Mouse (Mus musculus): ENCODE measurements around the gene Pdlim3.

DNA sequence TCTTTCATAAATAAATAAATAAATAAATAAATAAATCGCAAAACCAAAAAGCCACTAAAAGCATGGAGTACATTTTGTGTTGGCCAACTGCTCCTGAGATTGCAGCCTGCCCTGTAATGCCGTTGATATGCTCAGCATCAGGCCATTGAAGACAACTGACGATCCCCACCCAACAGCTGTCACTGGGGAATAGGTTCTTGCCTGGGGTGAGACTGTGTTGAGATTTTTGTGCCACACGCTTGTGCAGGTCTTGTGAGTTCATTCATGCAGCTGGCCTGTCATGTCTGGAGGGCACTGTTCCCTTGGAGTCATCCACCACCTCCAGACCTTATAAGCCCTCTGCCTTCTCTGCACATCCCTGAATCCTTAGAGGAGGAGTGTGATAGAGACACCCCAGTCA is 61.0 kb downstream of the Pdlim3 start:
- no peak for TF ChIP-seq CTCF (IDR thresholded peaks at IDR 0.05; ENCODE audit: insufficient read depth, low read length)
- TF ChIP-seq POLR2A (IDR thresholded peaks at IDR 0.05; ENCODE audit: borderline replicate concordance, extremely low read depth, low read depth, low read length), result no peak
